Mouse (Mus musculus) spleen, adult 2 months (tissue): Measurements from ENCODE around the gene Ate1.

Experiments
- CTCF ChIP-seq: fragments of 200-500 bp; IDR thresholded peaks from 2 replicates; pipeline ENCODE4 v1.5.1; 2011; ENCODE audit warnings: mild to moderate bottlenecking, inconsistent platforms; ENCODE audit not compliant: insufficient read depth, insufficient read length, insufficient replicate concordance; ENCODE audit errors: extremely low read depth
- POLR2A ChIP-seq: fragments of 200-500 bp; IDR thresholded peaks from 2 replicates; pipeline ENCODE4 v1.6.1; 2011; ENCODE audit warnings: low read depth, low read length, inconsistent platforms

- TF ChIP-seq CTCF (no peak), POLR2A (no peak)
Observed at GRCm38 (mm10) chr7:130564596-130564995, 44.4 kb upstream of the Ate1 start.
